Mouse (Mus musculus): ENCODE data around the gene Blnk. TPM values are rescaled to one million over a fixed set of nuclear protein-coding genes. Genes with fewer than 3 reads are reported as not detected.

Blnk gene
- 1 to 10 TPM in 1 of 2 experiments, under 1 TPM in 1; 0.59 to 1.5 TPM for total RNA-seq (2021)
- long read RNA-seq, experiment 1, result 0 reads
- long read RNA-seq, experiment 2, result 0 reads

DNA sequence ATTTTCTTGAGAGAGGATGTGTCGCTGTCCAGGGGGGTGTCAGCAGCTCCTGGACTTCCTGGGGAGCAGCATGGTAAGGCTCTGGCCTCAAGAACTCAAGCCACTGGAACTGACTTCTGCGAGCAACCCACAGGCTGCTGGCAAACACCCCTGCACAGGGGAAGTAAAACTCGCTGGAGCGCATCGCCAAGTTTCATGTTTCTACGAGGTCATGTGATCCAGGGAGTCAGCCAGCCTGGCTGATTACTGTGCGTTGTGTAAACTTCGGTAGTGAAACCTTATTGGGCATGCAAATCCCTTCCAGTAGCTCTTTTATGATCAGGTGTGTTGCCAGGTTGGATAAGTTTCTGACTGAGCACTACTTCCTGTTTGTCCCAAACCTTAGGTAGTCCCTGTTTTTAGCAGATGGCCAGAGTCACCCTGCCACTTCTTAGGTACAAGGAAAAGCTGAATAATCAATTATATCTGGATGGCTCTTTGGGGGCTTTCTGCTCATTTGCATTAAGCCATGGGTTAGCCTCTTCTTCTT is at the start of gene Blnk:
Gene Blnk, minus strand, starts transcription at position 479 of the 529 bp plus-strand sequence.
- peak; percentile 50 to 59 for DNase-seq

GRCm38 (mm10) chr19:41039110-41039509 is 44.8 kb upstream of the Blnk start:
- no peak for DNase-seq

GRCm38 (mm10) chr19:41035809-41036551 is 41.6 kb upstream of the Blnk start:
- DNase-seq, result no peak

DNA sequence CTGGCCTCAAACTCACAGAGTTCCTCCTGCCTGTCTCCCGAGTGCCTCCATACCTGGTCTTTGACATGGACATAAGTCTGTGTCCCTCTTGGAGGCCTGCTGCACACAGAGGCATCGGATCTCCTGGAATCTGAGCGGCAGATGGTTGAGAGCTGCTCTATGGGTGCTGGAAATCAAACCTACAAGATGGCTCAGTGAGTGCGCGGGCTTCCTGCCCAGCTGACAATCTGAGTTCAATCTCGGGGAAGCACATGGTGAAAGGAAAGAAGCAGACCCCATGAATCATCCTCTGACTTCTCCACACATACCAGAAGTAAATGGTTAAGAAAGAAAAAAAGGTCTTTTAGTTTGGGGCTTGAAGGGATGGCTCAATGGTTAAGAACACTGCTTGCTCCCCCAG is 37.5 kb upstream of the Blnk start:
- DNase-seq, result no peak

DNA sequence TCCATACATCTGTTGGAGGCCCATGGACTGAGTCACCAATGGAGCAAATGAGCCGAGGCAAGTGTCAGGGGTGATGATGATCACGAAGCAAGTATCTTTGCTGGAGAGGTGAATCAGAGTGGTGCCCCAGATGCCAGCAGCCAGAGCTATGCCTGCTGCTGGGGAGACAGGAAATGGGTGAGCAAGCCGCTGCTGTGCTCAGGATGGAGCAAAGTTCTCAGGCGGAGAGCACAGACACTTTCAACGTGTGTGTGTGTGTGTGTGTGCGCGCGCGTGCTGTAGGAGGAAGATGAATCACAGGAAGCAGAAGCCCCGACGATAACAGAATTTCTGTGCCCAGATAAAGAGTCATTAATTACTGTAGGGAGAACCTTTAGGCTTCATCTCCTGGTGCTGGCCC is 36.7 kb upstream of the Blnk start:
- DNase-seq, result peak; percentile 6 to 20

GRCm38 (mm10) chr19:41030161-41030560 is 35.8 kb upstream of the Blnk start:
- no peak for DNase-seq

DNA sequence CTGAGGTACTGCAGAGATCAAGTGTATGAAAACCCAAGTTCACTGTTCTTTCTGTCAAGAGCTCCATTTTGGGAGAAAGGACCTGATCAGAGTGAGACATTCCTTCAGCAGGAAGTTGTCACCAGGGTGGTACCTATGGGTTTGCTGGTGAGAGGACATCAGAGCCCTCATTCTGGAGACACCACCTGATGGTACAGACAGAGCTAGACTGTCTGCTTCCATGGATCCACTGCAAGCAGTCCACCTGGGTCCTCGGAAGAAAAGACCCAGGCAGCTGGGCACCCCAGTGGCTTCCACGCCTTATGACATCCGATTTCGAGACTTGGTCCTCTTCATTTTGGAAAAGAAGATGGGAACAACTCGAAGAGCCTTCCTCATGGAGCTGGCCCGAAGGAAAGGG is 34.9 kb upstream of the Blnk start, which contains the start of gene Dntt:
Gene Dntt, plus strand, starts transcription at position 57 of the 400 bp plus-strand sequence.
- no peak for DNase-seq

DNA sequence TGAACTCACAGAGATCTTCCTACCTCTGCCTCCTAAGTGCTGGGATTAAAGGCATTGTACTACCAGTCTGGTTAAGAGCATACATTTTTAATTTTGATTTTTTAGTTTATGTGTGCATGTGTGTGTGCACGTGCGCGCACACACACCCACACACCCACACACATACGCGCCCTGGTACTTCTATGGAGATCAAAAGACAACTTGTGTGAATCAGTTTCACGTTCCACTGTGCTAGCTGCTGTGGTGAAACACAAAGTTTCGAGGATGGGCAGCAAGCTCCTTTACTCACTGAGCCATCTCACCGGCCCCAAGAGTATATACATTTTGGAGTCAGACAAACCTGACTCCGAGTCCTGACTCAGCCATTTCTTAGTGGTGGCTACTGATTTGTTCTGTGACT is 33.3 kb upstream of the Blnk start:
- no peak for DNase-seq

- DNase-seq, result no peak
Measured at GRCm38 (mm10) chr19:41027024-41027423, 32.7 kb upstream of the Blnk start.

DNA sequence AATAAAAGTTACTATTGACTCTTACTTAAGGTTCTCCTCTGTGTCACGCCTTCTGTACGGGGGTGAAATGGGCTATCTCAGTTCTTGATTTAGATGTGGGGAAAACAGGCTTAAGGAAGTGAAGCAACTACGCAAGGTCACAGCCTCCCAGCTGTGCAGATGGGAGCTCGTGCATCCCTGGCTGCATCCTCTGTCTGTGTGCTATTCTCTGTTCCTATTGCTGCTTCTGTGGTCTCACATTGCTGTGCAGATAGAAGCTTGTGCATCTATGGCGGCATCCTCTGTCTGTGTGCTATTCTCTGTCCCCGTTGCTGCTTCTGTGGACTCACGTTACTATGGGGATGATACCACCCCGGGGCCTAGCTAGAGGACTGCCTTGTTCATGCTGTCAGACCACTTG is 32.2 kb upstream of the Blnk start:
- no peak for DNase-seq

DNA sequence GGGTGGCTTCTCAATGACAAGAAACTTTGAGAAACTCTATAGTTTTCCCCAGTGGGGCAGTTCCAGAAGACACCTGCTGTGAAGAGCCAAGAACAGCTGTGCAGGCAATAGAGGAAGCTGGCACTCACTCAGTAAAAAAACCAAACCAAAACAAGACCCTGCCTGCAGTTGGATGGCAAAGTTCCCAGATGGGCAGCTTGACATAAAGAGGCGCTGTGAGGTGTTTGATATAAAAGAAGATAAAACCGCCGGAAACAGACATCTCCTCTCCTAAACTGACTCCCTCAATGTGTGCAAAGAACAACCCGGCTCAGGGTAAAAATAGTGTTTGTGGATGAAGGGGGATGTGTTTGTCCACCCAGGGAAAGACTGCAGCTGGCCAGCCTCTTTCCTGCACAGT is 27.9 kb upstream of the Blnk start:
- no peak for DNase-seq

DNA sequence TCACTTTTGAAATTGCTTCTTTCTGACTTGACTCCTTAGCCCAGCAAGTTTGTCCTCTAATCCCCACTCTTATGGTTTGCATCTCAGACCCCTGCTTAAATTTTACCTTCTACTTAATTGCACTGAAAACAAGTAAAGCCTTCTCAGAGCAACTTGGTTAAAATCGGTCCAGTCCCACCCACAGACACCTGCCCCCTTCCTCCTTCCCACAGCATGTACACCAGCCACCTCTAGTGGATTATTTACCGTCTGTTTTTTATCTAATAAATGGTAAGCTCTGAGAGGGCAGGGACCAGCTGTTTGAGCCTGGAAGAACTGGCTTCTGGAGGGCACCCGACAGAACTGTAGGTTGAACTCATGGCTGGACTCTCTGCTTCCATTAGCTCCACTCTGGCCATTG is 26.2 kb upstream of the Blnk start:
- no peak for DNase-seq

DNA sequence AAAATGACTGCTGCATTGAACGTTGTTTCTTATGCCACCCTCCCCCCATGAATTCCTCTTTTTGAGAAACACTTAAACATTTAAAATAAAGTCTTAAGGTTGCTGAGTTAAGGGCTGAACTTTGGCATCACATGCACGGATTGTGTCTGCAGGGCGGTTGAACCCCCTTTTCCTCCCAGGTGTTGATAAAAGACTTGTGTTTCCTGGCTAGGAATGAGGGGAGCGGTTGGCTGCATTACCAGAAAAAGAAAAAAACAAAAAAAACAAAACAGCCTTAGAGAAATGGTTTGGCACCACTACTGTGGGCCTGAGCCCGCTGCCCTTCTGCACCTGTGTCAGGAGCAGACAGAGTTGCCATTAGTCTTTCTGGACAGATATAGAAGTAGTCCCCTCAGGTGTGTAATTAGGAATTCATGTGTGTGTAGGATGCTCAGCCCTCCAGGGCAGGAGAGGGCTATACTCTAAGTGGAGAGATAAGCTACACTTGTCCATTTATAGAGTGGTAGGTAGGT is 24.9 kb upstream of the Blnk start:
- DNase-seq, result no peak

DNA sequence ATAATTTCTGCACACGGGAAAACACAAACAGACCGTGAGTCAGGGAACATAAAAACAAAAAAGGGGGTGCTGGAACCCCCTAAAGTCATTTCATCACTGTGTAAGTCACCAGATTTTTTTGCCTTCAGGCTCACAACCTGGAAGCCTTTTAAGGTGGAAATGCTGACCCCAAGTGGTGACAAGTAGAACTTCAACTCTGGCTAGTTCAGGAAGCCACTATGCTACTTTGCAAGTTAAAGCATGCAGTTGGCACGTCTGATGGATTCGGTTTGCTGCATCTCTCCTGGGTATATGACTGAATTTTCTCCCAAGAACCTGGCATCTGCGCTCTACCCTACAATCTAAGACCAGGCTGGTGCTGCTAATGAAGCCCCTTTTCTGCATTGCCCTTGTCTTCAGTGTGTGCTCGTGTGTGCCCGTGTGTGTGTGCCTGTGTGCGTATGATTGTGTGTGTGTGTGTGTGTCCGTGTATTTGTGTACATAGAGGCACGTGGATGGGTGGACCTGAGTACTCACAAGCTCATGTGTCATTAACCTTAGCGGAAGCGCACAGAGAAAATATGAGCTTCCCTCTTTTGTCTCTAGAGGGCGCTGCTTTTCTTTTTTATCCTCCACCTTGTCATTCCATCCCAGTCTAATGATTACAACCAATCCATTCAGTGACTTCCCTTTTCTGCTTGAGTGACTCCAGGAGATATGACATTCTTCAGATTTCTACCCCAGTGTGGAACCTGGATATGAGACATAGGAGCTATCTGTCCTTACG is 21.8 kb upstream of the Blnk start:
- DNase-seq, result peak; percentile 24 to 53

GRCm38 (mm10) chr19:41014003-41014402 is 19.7 kb upstream of the Blnk start:
- no peak for DNase-seq

DNA sequence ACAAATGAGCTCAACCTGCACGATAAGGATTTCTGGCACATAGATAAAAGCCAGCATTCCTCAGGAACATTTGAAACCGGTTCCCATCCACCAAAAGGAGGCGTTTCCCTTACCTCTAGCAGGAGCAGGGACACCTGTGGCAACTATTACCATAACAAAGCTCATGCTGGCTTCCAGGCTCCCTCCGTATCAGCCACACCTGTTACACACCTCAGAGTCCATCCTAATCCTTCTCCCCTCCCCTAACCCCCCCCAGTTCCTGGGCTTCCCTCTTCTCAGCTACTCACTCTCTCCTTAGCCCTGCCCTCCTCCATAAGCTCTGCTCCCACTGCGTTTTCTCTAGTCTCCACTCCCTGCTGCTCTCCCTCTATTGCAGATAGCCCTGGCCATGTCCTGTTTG is 19.3 kb upstream of the Blnk start:
- no peak for DNase-seq

DNA sequence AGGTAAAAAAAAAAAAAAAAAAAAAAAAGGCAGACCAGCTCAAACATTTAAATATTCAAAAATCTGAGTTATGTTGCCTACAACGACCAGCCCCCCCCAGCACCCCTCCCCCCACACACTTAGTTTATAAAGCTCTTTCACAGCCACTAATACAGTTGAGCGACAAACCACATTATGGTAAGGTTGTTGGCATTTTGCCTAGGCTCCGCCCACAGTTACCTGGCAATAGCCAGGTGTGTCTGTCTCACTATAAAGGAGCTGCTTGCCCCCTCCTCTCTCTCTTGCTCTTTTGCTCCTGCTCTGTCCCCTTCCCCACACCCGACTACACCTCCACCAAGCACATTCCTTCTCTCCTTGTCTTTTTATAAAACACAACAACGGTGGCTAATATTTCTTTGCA is 17.3 kb upstream of the Blnk start:
- DNase-seq, result no peak

GRCm38 (mm10) chr19:41008674-41009395 is 14.5 kb upstream of the Blnk start:
- DNase-seq, result no peak

GRCm38 (mm10) chr19:41007733-41008132 is 13.4 kb upstream of the Blnk start:
- no peak for DNase-seq

DNA sequence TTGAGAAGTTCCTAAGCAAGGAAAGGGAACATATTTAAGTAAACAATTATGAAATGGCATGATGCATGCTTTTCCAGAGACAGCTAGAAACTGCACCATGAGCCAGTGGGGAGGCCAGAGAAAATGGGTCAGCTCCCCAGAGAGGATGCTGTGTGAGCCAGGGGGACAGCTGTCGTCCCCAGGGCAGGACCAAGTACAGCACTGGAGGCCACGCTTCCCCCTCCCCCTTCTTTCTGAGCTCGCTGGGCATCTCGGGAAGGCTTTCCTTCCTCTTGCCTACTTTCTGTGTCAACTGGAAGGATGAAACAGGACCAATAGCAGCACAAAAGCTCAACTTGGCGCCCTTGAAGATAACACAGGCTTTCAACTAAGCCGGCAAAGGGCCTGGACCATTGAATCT is 13.0 kb upstream of the Blnk start:
- no peak for DNase-seq

GRCm38 (mm10) chr19:41006621-41007020 is 12.3 kb upstream of the Blnk start:
- no peak for DNase-seq

GRCm38 (mm10) chr19:41003694-41004315 is 9.5 kb upstream of the Blnk start:
- no peak for DNase-seq
